Mouse (Mus musculus) liver, embryonic 13.5 days (tissue): ENCODE measurements around the gene Pigx. TPM values are rescaled to one million over a fixed set of nuclear protein-coding genes. Genes with fewer than 3 reads are reported as not detected.
"Not testable (repeated sequence)": the region's sequence is repeated elsewhere in the genome, so short reads cannot be mapped to it uniquely, and the experiment has no call there.

Source experiments
- ATAC-seq: fragments of 200-750 bp; cut with Nextera tagmentation; 2 replicates; pipeline ENCODE4 v1.8.0; 2017; ENCODE audit warnings: low read depth, mild to moderate bottlenecking, moderate number of reproducible peaks, moderate library complexity
- DNase-seq: peaks from one replicate; pipeline ENCODE4 v3.0.0; 2022
- H3K27ac ChIP-seq: fragments of 300-500 bp; sonication (generic); 2 replicates; pipeline ENCODE4 v1.5.1; 2015; ENCODE audit warnings: moderate library complexity, mild to moderate bottlenecking, inconsistent platforms
- H3K27me3 ChIP-seq: fragments of 300-500 bp; sonication (generic); 2 replicates; pipeline ENCODE4 v1.6.1; 2015; ENCODE audit warnings: mild to moderate bottlenecking, inconsistent platforms
- H3K36me3 ChIP-seq: fragments of 300-500 bp; sonication (generic); 2 replicates; pipeline ENCODE4 v1.6.1; 2015; ENCODE audit warnings: mild to moderate bottlenecking, inconsistent platforms
- H3K4me1 ChIP-seq: fragments of 300-500 bp; sonication (generic); replicated peaks from 2 replicates; pipeline ENCODE4 v1.6.1; 2015; ENCODE audit warnings: inconsistent platforms
- H3K4me2 ChIP-seq: fragments of 300-500 bp; sonication (generic); 2 replicates; pipeline ENCODE4 v1.6.1; 2015; ENCODE audit warnings: inconsistent platforms, mild to moderate bottlenecking, moderate library complexity
- H3K4me3 ChIP-seq: fragments of 300-500 bp; sonication (generic); replicated peaks from 2 replicates; pipeline ENCODE4 v1.5.1; 2015; ENCODE audit warnings: mild to moderate bottlenecking, inconsistent platforms
- H3K9ac ChIP-seq: fragments of 300-500 bp; sonication (generic); 2 replicates; pipeline ENCODE4 v1.6.1; 2015; ENCODE audit warnings: mild to moderate bottlenecking, inconsistent platforms
- H3K9me3 ChIP-seq: fragments of 300-500 bp; sonication (generic); replicated peaks from 2 replicates; pipeline ENCODE4 v1.6.1; 2016; ENCODE audit warnings: inconsistent platforms
- WGBS: fragments of 180-500 bp; shearing (Covaris S2); methylation state at CpG from one replicate; pipeline ENCODE4 v1.1.7; 2015; ENCODE audit not compliant: insufficient replicate concordance; 5-methylcytosine and 5-hydroxymethylcytosine counted together
- polyA plus RNA-seq: library from polyadenylated mRNA; unstranded; fragments of >200 nt; fragmentation: Nextera tagmentation; extraction: Ambion mirVana; gene quantifications from 2 replicates; pipeline ENCODE4 v1.2.1, GENCODE M21; 2015

The Pigx gene
- polyA plus RNA-seq, 1 experiment from 2014 or later: 29.2 TPM

- H3K9ac ChIP-seq: no peak overlapping the region
- WGBS: 43% methylated on average over 7 of the region's 7 CpGs
- no peaks in the 10 kb centered on the region for H3K27me3 ChIP-seq
- no peak overlapping the region for H3K4me3 ChIP-seq
- DNase-seq: no peak
- peaks cover 13% of the 10 kb centered on the region for H3K4me1 ChIP-seq
- ATAC-seq: no peak
- no peak overlapping the region for H3K4me2 ChIP-seq
- 0 out of 2 replicates have a peak overlapping the region, but pooled peaks have one; percentile 2 for H3K27ac ChIP-seq
- H3K36me3 ChIP-seq: peaks cover 6% of the 10 kb centered on the region; the same call in 1 of the 2 replicates
- H3K9me3 ChIP-seq: no peaks in the 10 kb centered on the region
Observed at GRCm38 (mm10) chr16:32108170-32108569, 8.6 kb upstream of the Pigx start.

- H3K27ac ChIP-seq: peak overlapping the region; percentile 32; the same call in 1 of the 2 replicates
- ATAC-seq (no peak), DNase-seq (no peak)
- peaks cover 10% of the 10 kb centered on the region; the same call in 1 of the 2 replicates for H3K4me1 ChIP-seq
- peaks cover 6% of the 10 kb centered on the region; the same call in 1 of the 2 replicates for H3K36me3 ChIP-seq
- H3K27me3 ChIP-seq: no peaks in the 10 kb centered on the region
- no peaks in the 10 kb centered on the region for H3K9me3 ChIP-seq
- no peak overlapping the region for H3K9ac ChIP-seq
- no peak overlapping the region for H3K4me3 ChIP-seq
- H3K4me2 ChIP-seq: no peak overlapping the region
- 23% methylated on average over 12 of the region's 12 CpGs for WGBS
Observed at GRCm38 (mm10) chr16:32107342-32108045, 8.0 kb upstream of the Pigx start.

- no peaks in the 10 kb centered on the region for H3K9me3 ChIP-seq
- H3K4me1 ChIP-seq: peaks cover 10% of the 10 kb centered on the region; the same call in 1 of the 2 replicates
- H3K27ac ChIP-seq: no peak overlapping the region
- no peak overlapping the region for H3K9ac ChIP-seq
- WGBS: 78% methylated on average over 1 of the region's 1 CpGs
- ATAC-seq (no peak), DNase-seq (no peak)
- no peaks in the 10 kb centered on the region for H3K27me3 ChIP-seq
- H3K4me2 ChIP-seq: no peak overlapping the region
- H3K36me3 ChIP-seq: peaks cover 6% of the 10 kb centered on the region; the same call in 1 of the 2 replicates
- H3K4me3 ChIP-seq: no peak overlapping the region
Observed at GRCm38 (mm10) chr16:32105698-32106097, 6.2 kb upstream of the Pigx start.

GRCm38 (mm10) chr16:32102295-32102694, 2.8 kb upstream of the Pigx start:
- no peak for DNase-seq
- H3K36me3 ChIP-seq: peaks cover 6% of the 10 kb centered on the region; the same call in 1 of the 2 replicates

GRCm38 (mm10) chr16:32098897-32099637, 473 bp downstream of the Pigx start:
- peaks cover 18% of the 10 kb centered on the region for H3K4me1 ChIP-seq
- H3K9me3 ChIP-seq: no peaks in the 10 kb centered on the region
- no peak for DNase-seq
- ATAC-seq: peak; percentile 73
- H3K27ac ChIP-seq: peak overlapping the region; percentile 80
- under 1% methylated on average over 39 of the region's 39 CpGs for WGBS
- H3K4me3 ChIP-seq: peak overlapping the region; percentile 93
- no peaks in the 10 kb centered on the region for H3K27me3 ChIP-seq
- 0 out of 2 replicates have a peak, but pooled peaks cover 6% of the 10 kb centered on the region for H3K36me3 ChIP-seq
- H3K9ac ChIP-seq: peak overlapping the region; percentile 91
- peak overlapping the region; percentile 98 for H3K4me2 ChIP-seq

More at GRCm38 (mm10) chr16:32102295-32102694, 2.8 kb upstream of the Pigx start:
- Histone ChIP-seq H3K9me3 (no peaks in the 10 kb centered on the region), H3K27ac (no peak overlapping the region), H3K4me3 (no peak overlapping the region), H3K4me1 (peaks cover 21% of the 10 kb centered on the region), H3K4me2 (no peak overlapping the region), H3K27me3 (no peaks in the 10 kb centered on the region), H3K9ac (no peak overlapping the region)
- WGBS: 79% methylated on average over 13 of the region's 13 CpGs
- no peak for ATAC-seq

- not testable (repeated sequence) for ATAC-seq, H3K27me3 ChIP-seq, H3K4me2 ChIP-seq, H3K27ac ChIP-seq, DNase-seq, H3K9ac ChIP-seq, H3K36me3 ChIP-seq, H3K9me3 ChIP-seq, H3K4me3 ChIP-seq
- peaks cover 18% of the 10 kb centered on the region for H3K4me1 ChIP-seq
- 77% methylated on average over 2 of the region's 2 CpGs for WGBS
Observed at GRCm38 (mm10) chr16:32097757-32098156, 1.8 kb downstream of the Pigx start.

GRCm38 (mm10) chr16:32091466-32091865, 8.1 kb downstream of the Pigx start:
- Histone ChIP-seq H3K4me1 (peaks cover 5% of the 10 kb centered on the region; the same call in 1 of the 2 replicates), H3K27ac (no peak overlapping the region), H3K4me2 (no peak overlapping the region), H3K9ac (no peak overlapping the region), H3K36me3 (peaks cover 23% of the 10 kb centered on the region; the same call in 1 of the 2 replicates), H3K27me3 (no peaks in the 10 kb centered on the region), H3K9me3 (no peaks in the 10 kb centered on the region), H3K4me3 (no peak overlapping the region)
- WGBS: 79% methylated on average over 7 of the region's 7 CpGs
- ATAC-seq: no peak
- DNase-seq: no peak

- WGBS: 47% methylated on average over 17 of the region's 17 CpGs
- no peak for ATAC-seq
- H3K36me3 ChIP-seq: peaks cover 35% of the 10 kb centered on the region
Observed at GRCm38 (mm10) chr16:32087629-32088443, 11.7 kb downstream of the Pigx start.

GRCm38 (mm10) chr16:32078991-32079511, 20.5 kb downstream of the Pigx start, which contains the start of gene Pak2:
Gene Pak2 (minus strand): TSS chr16:32079342.
- WGBS: under 1% methylated on average over 48 of the region's 60 CpGs
- peak within 1 kb of the TSS; percentile 95 for H3K9ac ChIP-seq
- peak; percentile 84 for DNase-seq
- H3K27ac ChIP-seq: peak within 1 kb of the TSS; percentile 97
- H3K4me3 ChIP-seq: peak within 1 kb of the TSS; percentile 94
- H3K36me3 ChIP-seq: no peaks in the 10 kb centered on the region; the same call in 1 of the 2 replicates
- peaks cover 34% of the 10 kb centered on the region for H3K4me1 ChIP-seq
- H3K27me3 ChIP-seq: no peaks in the 10 kb centered on the region
- H3K9me3 ChIP-seq: no peaks in the 10 kb centered on the region
- peak within 1 kb of the TSS; percentile 85 for H3K4me2 ChIP-seq
- peak; percentile 95 for ATAC-seq

More at GRCm38 (mm10) chr16:32087629-32088443, 11.7 kb downstream of the Pigx start:
- DNase-seq: no peak
- Histone ChIP-seq H3K4me1 (peaks cover 5% of the 10 kb centered on the region; the same call in 1 of the 2 replicates), H3K4me3 (no peak overlapping the region), H3K27me3 (no peaks in the 10 kb centered on the region), H3K27ac (no peak overlapping the region), H3K9ac (no peak overlapping the region), H3K4me2 (no peak overlapping the region), H3K9me3 (no peaks in the 10 kb centered on the region)

- H3K27me3 ChIP-seq: no peaks in the 10 kb centered on the region
- H3K9me3 ChIP-seq: no peaks in the 10 kb centered on the region
- no peak for ATAC-seq
- H3K4me3 ChIP-seq: peak overlapping the region; percentile 94
- peak overlapping the region; percentile 97 for H3K27ac ChIP-seq
- H3K4me2 ChIP-seq: peak overlapping the region; percentile 85
- peak overlapping the region; percentile 95 for H3K9ac ChIP-seq
- no peak for DNase-seq
- WGBS: under 1% methylated on average over 30 of the region's 30 CpGs
- H3K4me1 ChIP-seq: peaks cover 34% of the 10 kb centered on the region
- no peaks in the 10 kb centered on the region; the same call in 1 of the 2 replicates for H3K36me3 ChIP-seq
Observed at GRCm38 (mm10) chr16:32078408-32078990, 21.0 kb downstream of the Pigx start.
